Mouse (Mus musculus): ENCODE results near the gene Krtap4-13. TPM values are rescaled to one million over a fixed set of nuclear protein-coding genes. Genes with fewer than 3 reads are reported as not detected.
"Not testable (repeated sequence)": the region's sequence is repeated elsewhere in the genome, so short reads cannot be mapped to it uniquely, and the experiment has no call there.

The Krtap4-13 gene
- polyA plus RNA-seq (2016; fragmentation: Nextera tagmentation; extraction: Ambion mirVana), result not detected in 2 replicates

DNA sequence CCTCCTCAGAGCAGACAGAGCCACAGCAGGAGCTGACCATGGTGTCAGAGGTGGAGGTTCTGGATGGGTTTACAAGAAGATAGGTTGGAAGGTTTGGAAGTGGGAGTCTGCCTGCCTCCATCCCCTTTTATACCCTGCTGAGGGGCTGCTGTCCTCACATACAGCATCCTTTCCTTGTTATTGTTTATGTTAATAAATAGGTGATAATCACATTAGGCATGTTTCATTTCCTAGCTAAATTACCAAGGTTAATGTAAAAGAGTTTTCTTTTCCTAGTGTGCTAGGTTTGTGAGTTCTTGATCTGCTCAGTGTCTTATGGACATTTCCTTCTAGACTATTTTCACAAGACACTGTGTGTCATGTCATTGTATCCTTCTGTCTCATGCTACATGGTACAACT, at the start of gene Krtap4-13:
TSS of gene Krtap4-13 (minus strand) at position 101 of the 400 bp plus-strand sequence.
- not testable (repeated sequence) for H3K27ac ChIP-seq (replicated peaks); ATAC-seq (ENCODE audit: low FRiP score, low read depth); H3K4me1 ChIP-seq; H3K9ac ChIP-seq (replicated peaks); H3K4me3 ChIP-seq; H3K36me3 ChIP-seq; H3K27me3 ChIP-seq; H3K4me2 ChIP-seq (replicated peaks); H3K9me3 ChIP-seq

DNA sequence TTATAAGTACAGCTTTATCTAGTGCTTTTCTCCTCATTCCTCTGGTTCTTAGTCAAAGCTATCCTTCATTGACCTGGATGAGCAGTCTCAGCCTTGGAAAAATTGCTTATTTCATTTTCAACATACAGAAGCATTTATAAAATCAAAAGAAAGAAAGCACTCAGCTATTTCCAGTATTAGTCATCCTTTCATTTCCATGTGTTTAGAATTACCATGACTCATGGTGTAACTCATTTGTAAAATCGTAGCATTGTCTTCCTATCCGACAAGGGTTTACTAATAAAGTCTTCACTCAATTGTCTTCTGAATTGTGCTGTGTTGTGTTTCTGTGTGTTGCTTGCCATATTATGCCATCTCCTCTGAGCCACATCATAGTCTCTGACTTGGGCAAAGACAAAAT, 49.1 kb upstream of the Krtap4-13 start:
- ATAC-seq (ENCODE audit: low FRiP score, low read depth), result no peak
- 85% methylated on average over 2 of the region's 2 CpGs for WGBS
- no peak overlapping the region for H3K4me3 ChIP-seq

DNA sequence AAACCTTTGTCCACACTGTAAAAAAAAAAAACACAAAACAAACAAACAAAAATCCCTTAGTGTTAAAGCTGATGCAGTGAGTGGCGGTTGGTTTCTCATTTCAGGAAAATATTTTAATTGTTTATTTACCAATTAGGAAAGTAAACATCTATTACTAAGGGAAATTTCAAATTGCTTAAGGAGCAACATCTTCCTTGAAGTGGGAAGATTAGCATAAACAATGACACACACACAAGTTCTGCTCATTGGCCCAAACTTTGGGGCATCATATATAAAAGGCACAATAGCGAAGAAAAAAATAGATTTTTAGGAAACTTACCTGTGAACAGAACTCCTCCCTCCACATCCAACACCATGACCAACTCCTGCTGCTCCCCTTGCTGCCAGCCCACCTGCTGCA, 47.9 kb upstream of the Krtap4-13 start, which contains the start of gene Gm11568:
TSS of gene Gm11568 (plus strand) at position 301 of the 400 bp plus-strand sequence.
- H3K36me3 ChIP-seq, result no peaks in the 10 kb centered on the region
- ATAC-seq (ENCODE audit: low FRiP score, low read depth), result no peak
- H3K4me3 ChIP-seq, result no peak within 1 kb of the TSS
- no peaks in the 10 kb centered on the region for H3K4me1 ChIP-seq
- H3K9me3 ChIP-seq, result no peaks in the 10 kb centered on the region
- 89% methylated on average over 2 of the region's 2 CpGs for WGBS
- no peak within 1 kb of the TSS for H3K9ac ChIP-seq (replicated peaks)
- H3K27me3 ChIP-seq, result no peaks in the 10 kb centered on the region
- H3K27ac ChIP-seq (replicated peaks), result 0 out of 2 replicates have a peak within 1 kb of the TSS, but pooled peaks have one; percentile 20
- no peak within 1 kb of the TSS for H3K4me2 ChIP-seq (replicated peaks)

More for the DNA sequence above, 49.1 kb upstream of the Krtap4-13 start:
- Histone ChIP-seq H3K9me3 (no peaks in the 10 kb centered on the region), H3K27me3 (no peaks in the 10 kb centered on the region), H3K27ac (replicated peaks) (no peak overlapping the region), H3K36me3 (no peaks in the 10 kb centered on the region), H3K9ac (replicated peaks) (no peak overlapping the region), H3K4me1 (no peaks in the 10 kb centered on the region), H3K4me2 (replicated peaks) (no peak overlapping the region)

DNA sequence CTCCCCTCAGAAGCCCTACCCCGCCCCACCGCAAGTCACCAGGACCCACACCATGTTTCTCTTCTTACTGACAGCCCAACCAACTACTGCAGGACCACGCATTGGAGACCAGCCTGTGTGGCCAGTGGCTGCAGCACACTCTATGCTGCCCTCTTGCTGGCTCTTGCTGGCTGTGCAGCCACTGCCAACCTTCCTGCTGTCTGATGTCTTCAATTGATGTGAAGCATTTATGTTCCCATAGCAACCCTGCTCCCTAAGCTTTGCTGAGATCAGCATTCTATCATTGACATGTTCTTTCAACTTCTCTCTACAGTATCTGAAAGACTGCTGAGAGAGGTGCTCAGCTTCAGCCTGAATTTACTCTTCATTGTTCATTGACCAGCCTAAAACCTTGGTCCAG, 44.4 kb upstream of the Krtap4-13 start:
- 63% methylated on average over 3 of the region's 3 CpGs for WGBS
- no peak overlapping the region for H3K4me3 ChIP-seq
- H3K36me3 ChIP-seq, result no peaks in the 10 kb centered on the region
- no peak overlapping the region for H3K27ac ChIP-seq (replicated peaks)
- no peak overlapping the region for H3K9ac ChIP-seq (replicated peaks)
- no peak for ATAC-seq (ENCODE audit: low FRiP score, low read depth)
- H3K4me1 ChIP-seq, result no peaks in the 10 kb centered on the region
- no peak overlapping the region for H3K4me2 ChIP-seq (replicated peaks)
- H3K27me3 ChIP-seq, result no peaks in the 10 kb centered on the region
- H3K9me3 ChIP-seq, result no peaks in the 10 kb centered on the region

DNA sequence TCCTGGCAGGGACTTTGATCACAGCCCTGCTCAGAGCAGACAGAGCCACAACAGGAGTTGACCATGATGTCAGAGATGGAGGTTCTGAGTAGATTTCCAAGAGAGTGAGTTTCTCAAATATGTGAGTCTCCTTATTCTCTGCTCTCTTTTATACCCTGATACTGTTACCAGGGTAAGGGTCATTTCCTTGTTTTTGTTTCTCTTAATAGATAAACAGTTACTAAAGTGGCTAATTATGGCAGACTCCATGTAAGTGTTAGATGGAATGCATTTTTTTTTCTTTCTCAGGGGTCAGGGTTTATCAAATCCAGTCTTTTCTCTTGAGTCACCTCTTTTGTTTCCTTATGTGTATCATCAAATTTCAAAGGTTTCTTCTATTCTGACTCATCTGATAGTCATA, 41.8 kb upstream of the Krtap4-13 start, which contains the start of gene Krtap4-16:
TSS of gene Krtap4-16 (minus strand) at position 101 of the 400 bp plus-strand sequence.
- Histone ChIP-seq H3K27ac (replicated peaks) (peak within 1 kb of the TSS; percentile 66), H3K4me3 (no peak within 1 kb of the TSS), H3K27me3 (no peaks in the 10 kb centered on the region), H3K9ac (replicated peaks) (no peak within 1 kb of the TSS), H3K36me3 (no peaks in the 10 kb centered on the region), H3K4me2 (replicated peaks) (no peak within 1 kb of the TSS), H3K4me1 (no peaks in the 10 kb centered on the region), H3K9me3 (no peaks in the 10 kb centered on the region)
- ATAC-seq (ENCODE audit: low FRiP score, low read depth), result no peak

DNA sequence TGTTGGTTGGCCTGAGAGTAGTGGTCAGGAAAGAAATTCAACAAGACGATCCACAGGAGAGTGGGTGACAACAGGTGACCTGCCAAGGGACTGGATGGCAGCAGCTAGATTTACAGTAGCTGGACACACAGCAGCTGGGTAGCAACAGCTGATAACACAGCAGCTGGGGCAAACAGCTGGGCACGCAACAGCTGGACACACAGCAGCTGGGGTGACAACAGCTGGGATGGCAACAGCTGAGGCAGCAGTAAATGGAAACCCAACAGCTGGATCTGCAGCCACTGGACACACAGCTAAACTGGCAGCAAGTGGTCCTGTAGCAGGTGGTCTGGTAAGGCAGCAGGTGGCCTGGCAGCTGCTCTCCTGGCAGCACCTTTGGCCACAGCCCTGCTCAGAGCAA, 37.1 kb upstream of the Krtap4-13 start:
- H3K4me2 ChIP-seq (replicated peaks), result no peak overlapping the region
- whole genome bisulfite sequencing, result 88% methylated on average over 2 of the region's 2 CpGs
- no peak overlapping the region for H3K4me3 ChIP-seq
- H3K9me3 ChIP-seq, result no peaks in the 10 kb centered on the region
- no peaks in the 10 kb centered on the region for H3K36me3 ChIP-seq
- no peak overlapping the region for H3K9ac ChIP-seq (replicated peaks)
- peaks cover 8% of the 10 kb centered on the region; the same call in 1 of the 2 replicates for H3K4me1 ChIP-seq
- no peaks in the 10 kb centered on the region for H3K27me3 ChIP-seq
- ATAC-seq (ENCODE audit: low FRiP score, low read depth), result no peak
- H3K27ac ChIP-seq (replicated peaks), result no peak overlapping the region

DNA sequence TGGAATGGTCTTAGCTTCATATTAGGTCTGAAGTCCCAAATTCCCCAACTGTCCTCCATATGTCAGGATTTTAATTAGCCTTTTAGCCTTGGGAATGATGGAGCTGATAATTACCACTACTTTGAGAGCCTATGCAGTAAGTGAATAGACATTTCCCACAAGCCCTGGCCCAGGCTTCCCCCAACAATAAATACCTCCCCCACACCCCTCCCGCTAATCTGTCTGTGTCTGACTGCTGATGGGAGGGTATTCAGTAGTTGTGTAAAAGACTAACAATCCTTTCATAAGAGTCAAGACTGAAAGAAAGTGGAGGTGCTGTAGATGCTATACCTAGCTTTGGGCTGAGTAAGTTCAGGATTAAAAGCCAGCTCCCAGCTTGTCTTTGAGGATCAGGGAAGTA, 32.5 kb upstream of the Krtap4-13 start:
- Histone ChIP-seq H3K4me1 (peaks cover 8% of the 10 kb centered on the region; the same call in 1 of the 2 replicates), H3K9ac (replicated peaks) (no peak overlapping the region), H3K4me3 (no peak overlapping the region), H3K36me3 (no peaks in the 10 kb centered on the region), H3K27ac (replicated peaks) (no peak overlapping the region), H3K27me3 (no peaks in the 10 kb centered on the region), H3K9me3 (no peaks in the 10 kb centered on the region), H3K4me2 (replicated peaks) (no peak overlapping the region)
- ATAC-seq (ENCODE audit: low FRiP score, low read depth), result no peak
- WGBS, result 62% methylated on average over 1 of the region's 1 CpGs

DNA sequence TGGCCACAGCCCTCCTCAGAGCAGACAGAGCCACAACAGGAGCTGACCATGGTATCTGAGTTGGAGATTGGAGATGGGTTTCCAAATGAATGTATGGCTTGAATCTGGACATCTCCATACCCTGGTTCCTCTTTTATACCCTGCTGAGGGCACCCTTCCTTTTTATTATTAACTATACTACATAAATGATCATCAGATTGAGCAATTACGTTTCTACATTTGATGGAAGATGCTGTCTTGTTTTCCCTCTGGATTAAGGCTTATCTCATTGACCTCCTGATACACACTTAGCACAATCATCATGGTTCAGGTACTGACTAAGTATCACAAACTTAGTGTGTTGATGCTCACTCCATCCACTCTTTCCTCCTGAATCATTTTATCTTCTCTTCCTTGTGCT, 28.3 kb upstream of the Krtap4-13 start, which contains the start of gene 2300003K06Rik:
TSS of gene 2300003K06Rik (minus strand) at position 101 of the 400 bp plus-strand sequence.
- 92% methylated on average over 1 of the region's 1 CpGs for WGBS
- ATAC-seq (ENCODE audit: low FRiP score, low read depth), result no peak

DNA sequence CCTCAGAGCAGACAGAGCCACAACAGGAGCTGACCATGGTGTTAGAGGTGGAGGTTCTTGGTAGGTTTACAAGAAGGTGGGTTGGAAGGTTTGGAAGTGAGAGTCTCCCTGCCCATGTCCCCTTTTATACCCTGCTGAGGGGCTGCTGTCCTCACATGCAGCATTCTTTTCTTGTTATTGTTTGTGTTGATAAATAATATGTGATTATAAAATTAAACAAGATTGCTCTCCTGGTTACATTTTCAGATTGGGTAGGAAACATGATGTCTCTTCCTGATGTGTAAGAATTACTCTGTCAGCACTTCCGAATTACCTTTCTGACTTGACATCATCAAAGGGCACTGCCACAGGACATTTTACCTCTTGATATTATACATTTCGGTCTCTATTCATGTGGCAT, 5.9 kb upstream of the Krtap4-13 start, which contains the start of gene Gm11564:
TSS of gene Gm11564 (minus strand) at position 101 of the 400 bp plus-strand sequence.
- H3K9ac ChIP-seq (replicated peaks); H3K27me3 ChIP-seq; H3K36me3 ChIP-seq; ATAC-seq (ENCODE audit: low FRiP score, low read depth); H3K4me1 ChIP-seq; H3K4me3 ChIP-seq; H3K9me3 ChIP-seq; H3K4me2 ChIP-seq (replicated peaks): not testable (repeated sequence)
- 90% methylated on average over 2 of the region's 2 CpGs for WGBS
- H3K27ac ChIP-seq (replicated peaks), result 0 out of 2 replicates have a peak within 1 kb of the TSS, but pooled peaks have one; percentile 1

More for the DNA sequence above, 28.3 kb upstream of the Krtap4-13 start, which contains the start of gene 2300003K06Rik:
- Histone ChIP-seq H3K4me1 (peaks cover 8% of the 10 kb centered on the region; the same call in 1 of the 2 replicates), H3K4me2 (replicated peaks) (no peak within 1 kb of the TSS), H3K27me3 (no peaks in the 10 kb centered on the region), H3K9ac (replicated peaks) (no peak within 1 kb of the TSS), H3K9me3 (no peaks in the 10 kb centered on the region), H3K36me3 (no peaks in the 10 kb centered on the region), H3K4me3 (no peak within 1 kb of the TSS), H3K27ac (replicated peaks) (no peak within 1 kb of the TSS)

DNA sequence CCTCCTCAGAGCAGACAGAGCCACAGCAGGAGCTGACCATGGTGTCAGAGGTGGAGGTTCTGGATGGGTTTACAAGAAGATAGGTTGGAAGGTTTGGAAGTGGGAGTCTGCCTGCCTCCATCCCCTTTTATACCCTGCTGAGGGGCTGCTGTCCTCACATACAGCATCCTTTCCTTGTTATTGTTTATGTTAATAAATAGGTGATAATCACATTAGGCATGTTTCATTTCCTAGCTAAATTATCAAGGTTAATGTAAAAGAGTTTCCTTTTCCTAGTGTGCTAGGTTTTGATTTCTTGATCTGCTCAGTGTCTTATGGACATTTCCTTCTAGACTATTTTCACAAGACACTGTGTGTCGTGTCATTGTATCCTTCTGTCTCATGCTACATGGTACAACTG, 5.3 kb downstream of the Krtap4-13 start, which contains the start of gene Gm11554:
TSS of gene Gm11554 (minus strand) at position 101 of the 400 bp plus-strand sequence.
- H3K4me3 ChIP-seq; H3K9ac ChIP-seq (replicated peaks); H3K27me3 ChIP-seq; ATAC-seq (ENCODE audit: low FRiP score, low read depth); H3K36me3 ChIP-seq; H3K4me2 ChIP-seq (replicated peaks); H3K4me1 ChIP-seq; H3K27ac ChIP-seq (replicated peaks); H3K9me3 ChIP-seq: not testable (repeated sequence)
- no CpG with 5 or more reads among the region's 1 CpGs for WGBS

DNA sequence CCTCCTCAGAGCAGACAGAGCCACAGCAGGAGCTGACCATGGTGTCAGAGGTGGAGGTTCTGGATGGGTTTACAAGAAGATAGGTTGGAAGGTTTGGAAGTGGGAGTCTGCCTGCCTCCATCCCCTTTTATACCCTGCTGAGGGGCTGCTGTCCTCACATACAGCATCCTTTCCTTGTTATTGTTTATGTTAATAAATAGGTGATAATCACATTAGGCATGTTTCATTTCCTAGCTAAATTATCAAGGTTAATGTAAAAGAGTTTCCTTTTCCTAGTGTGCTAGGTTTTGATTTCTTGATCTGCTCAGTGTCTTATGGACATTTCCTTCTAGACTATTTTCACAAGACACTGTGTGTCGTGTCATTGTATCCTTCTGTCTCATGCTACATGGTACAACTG, 10.9 kb downstream of the Krtap4-13 start, which contains the start of gene Gm11569:
TSS of gene Gm11569 (minus strand) at position 101 of the 400 bp plus-strand sequence.
- not testable (repeated sequence) for H3K36me3 ChIP-seq; H3K4me3 ChIP-seq; H3K4me2 ChIP-seq (replicated peaks); H3K27me3 ChIP-seq; H3K27ac ChIP-seq (replicated peaks); H3K4me1 ChIP-seq; H3K9ac ChIP-seq (replicated peaks); H3K9me3 ChIP-seq; ATAC-seq (ENCODE audit: low FRiP score, low read depth)
- no CpG with 5 or more reads among the region's 1 CpGs for WGBS

DNA sequence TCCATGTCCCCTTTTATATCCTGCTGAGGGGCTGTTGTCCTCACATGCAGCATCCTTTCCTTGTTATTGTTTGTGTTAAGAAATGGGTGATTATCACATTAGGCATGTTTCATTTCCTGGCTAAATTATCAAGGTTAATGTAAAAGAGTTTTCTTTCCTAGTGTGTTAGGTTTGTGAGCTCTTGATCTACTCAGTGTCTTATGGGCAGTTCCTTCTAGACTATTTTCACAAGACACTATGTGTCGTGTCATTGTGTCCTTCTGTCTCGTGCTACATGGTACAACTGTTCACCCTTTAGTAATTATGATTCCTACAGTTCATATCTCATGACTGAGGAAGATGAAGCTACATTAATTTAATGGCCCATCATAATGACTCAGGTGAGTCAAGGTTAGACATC, 16.3 kb downstream of the Krtap4-13 start, which contains the start of gene Gm11596:
TSS of gene Gm11596 (minus strand) at position 101 of the 400 bp plus-strand sequence.
- no peaks in the 10 kb centered on the region for H3K27me3 ChIP-seq
- ATAC-seq (ENCODE audit: low FRiP score, low read depth), result no peak
- no peaks in the 10 kb centered on the region for H3K4me1 ChIP-seq
- 78% methylated on average over 2 of the region's 2 CpGs for WGBS
- no peak within 1 kb of the TSS for H3K4me2 ChIP-seq (replicated peaks)
- H3K9me3 ChIP-seq, result no peaks in the 10 kb centered on the region
- H3K9ac ChIP-seq (replicated peaks), result no peak within 1 kb of the TSS
- H3K27ac ChIP-seq (replicated peaks), result no peak within 1 kb of the TSS
- no peaks in the 10 kb centered on the region for H3K36me3 ChIP-seq
- no peak within 1 kb of the TSS for H3K4me3 ChIP-seq

DNA sequence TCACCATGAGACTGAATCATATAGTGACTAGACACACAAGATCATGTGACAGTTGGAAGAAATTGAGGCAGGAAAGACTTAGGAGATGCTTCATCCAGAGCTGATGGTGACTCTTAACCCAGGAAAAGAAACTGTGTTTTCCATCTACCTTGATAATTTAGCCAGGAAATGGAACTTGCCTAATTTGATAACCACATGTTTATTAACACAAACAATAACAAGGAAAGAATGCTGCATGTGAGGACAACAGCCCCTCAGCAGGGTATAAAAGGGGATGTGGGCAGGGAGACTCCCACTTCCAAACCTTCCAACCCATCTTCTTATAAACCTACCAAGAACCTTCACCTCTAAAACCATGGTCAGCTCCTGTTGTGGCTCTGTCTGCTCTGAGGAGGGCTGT, 24.8 kb downstream of the Krtap4-13 start, which contains the start of gene Krtap4-9:
TSS of gene Krtap4-9 (plus strand) at position 301 of the 400 bp plus-strand sequence.
- not testable (repeated sequence) for H3K4me2 ChIP-seq (replicated peaks); ATAC-seq (ENCODE audit: low FRiP score, low read depth); H3K36me3 ChIP-seq; H3K9me3 ChIP-seq; H3K4me3 ChIP-seq; H3K27me3 ChIP-seq; H3K4me1 ChIP-seq; H3K27ac ChIP-seq (replicated peaks); H3K9ac ChIP-seq (replicated peaks)
